Mouse (Mus musculus): Measurements from ENCODE around the gene Uroc1.
A peak's percentile ranks its signal among the peaks of the same experiment; 100 is the strongest.

Uroc1 gene

GRCm38 (mm10) chr6:90359445-90359844 is 26.4 kb downstream of the Uroc1 start:
- no peak for DNase-seq

- peak; percentile 34 to 71 for DNase-seq
Observed at GRCm38 (mm10) chr6:90360024-90360781, 27.1 kb downstream of the Uroc1 start.

- DNase-seq, result no peak
Observed at GRCm38 (mm10) chr6:90360922-90361614, 28.0 kb downstream of the Uroc1 start.

GRCm38 (mm10) chr6:90363301-90363700 is 30.2 kb downstream of the Uroc1 start:
- no peak for DNase-seq

- DNase-seq, result peak; percentile 99 to 100
Observed at GRCm38 (mm10) chr6:90368976-90369724, 36.1 kb downstream of the Uroc1 start, which contains the start of gene Zxdc. Zxdc (plus strand) TSS chr6:90369492.

GRCm38 (mm10) chr6:90369725-90370553 is 36.9 kb downstream of the Uroc1 start:
- peak; percentile 60 to 63 for DNase-seq

- peak; percentile 36 to 60 for DNase-seq
Observed at GRCm38 (mm10) chr6:90374647-90375046, 41.6 kb downstream of the Uroc1 start.

- no peak for DNase-seq
Observed at GRCm38 (mm10) chr6:90377708-90378107, 44.6 kb downstream of the Uroc1 start.

- DNase-seq, result no peak
Observed at GRCm38 (mm10) chr6:90381465-90381864, 48.4 kb downstream of the Uroc1 start.

- no peak for DNase-seq
Observed at GRCm38 (mm10) chr6:90390629-90391028, 57.5 kb downstream of the Uroc1 start.

GRCm38 (mm10) chr6:90393948-90394347 is 60.9 kb downstream of the Uroc1 start:
- no peak for DNase-seq

GRCm38 (mm10) chr6:90395751-90396150 is 62.7 kb downstream of the Uroc1 start:
- no peak for DNase-seq

- DNase-seq, result no peak
Observed at GRCm38 (mm10) chr6:90397291-90397690, 64.2 kb downstream of the Uroc1 start.

GRCm38 (mm10) chr6:90408632-90409031 is 75.5 kb downstream of the Uroc1 start:
- no peak for DNase-seq

GRCm38 (mm10) chr6:90410972-90411371 is 77.9 kb downstream of the Uroc1 start:
- no peak for DNase-seq

GRCm38 (mm10) chr6:90411926-90412325 is 78.8 kb downstream of the Uroc1 start:
- DNase-seq, result peak in 1 of 2 experiments; percentile 15

All from lung, postnatal 4 days (tissue).